Mouse (Mus musculus) brain, embryonic 14.5 days (tissue): ENCODE data around the gene Plekha8. TPM values are rescaled to one million over a fixed set of nuclear protein-coding genes. Genes with fewer than 3 reads are reported as not detected.
A peak's percentile ranks its signal among the peaks of the same experiment; 100 is the strongest.

Source experiments
- DNase-seq: peaks from one replicate; pipeline ENCODE4 v3.0.0-alpha.2; 2011; ENCODE audit warnings: low read depth
- CTCF ChIP-seq: fragments of 200-500 bp; IDR thresholded peaks from 2 replicates; pipeline ENCODE4 v1.5.1; 2012; ENCODE audit warnings: inconsistent platforms, mild to moderate bottlenecking, moderate library complexity, borderline replicate concordance; ENCODE audit not compliant: insufficient read depth, insufficient read length; ENCODE audit errors: extremely low read depth
- POLR2A ChIP-seq: fragments of 200-500 bp; IDR thresholded peaks from 2 replicates; pipeline ENCODE4 v1.6.1; 2012; ENCODE audit warnings: mild to moderate bottlenecking, inconsistent platforms, borderline replicate concordance; ENCODE audit not compliant: poor library complexity, insufficient read depth, insufficient read length, severe bottlenecking; ENCODE audit errors: extremely low read depth
- polyA plus RNA-seq: library from polyadenylated mRNA; depleted of rRNA; stranded (reverse); fragments of >200 nt; gene quantifications from 2 replicates; pipeline ENCODE4 v1.2.3, GENCODE M21; 2012

Plekha8 gene
- polyA plus RNA-seq, 1 experiment: 16.5 TPM

- DNase-seq: no peak
- TF ChIP-seq POLR2A (no peak), CTCF (no peak)
Measured at GRCm38 (mm10) chr6:54672901-54673300, 78.0 kb downstream of the Plekha8 start.

- DNase-seq: no peak
- TF ChIP-seq CTCF: no peak
- TF ChIP-seq POLR2A: no peak
Measured at GRCm38 (mm10) chr6:54679686-54680085, 84.8 kb downstream of the Plekha8 start.

GRCm38 (mm10) chr6:54680891-54681745, 86.2 kb downstream of the Plekha8 start, which contains the start of gene Mturn:
Gene Mturn, plus strand, starts transcription at chr6:54681624.
- peak; percentile 98 for DNase-seq
- TF ChIP-seq POLR2A: no peak

- DNase-seq: peak; percentile 66
- TF ChIP-seq POLR2A: peak; percentile 71; the same call in 1 of the 2 replicates
- TF ChIP-seq CTCF: no peak
Measured at GRCm38 (mm10) chr6:54681746-54682428, 87.0 kb downstream of the Plekha8 start.

GRCm38 (mm10) chr6:54684085-54684484, 89.2 kb downstream of the Plekha8 start:
- DNase-seq: no peak
- TF ChIP-seq CTCF: no peak
- TF ChIP-seq POLR2A: no peak

GRCm38 (mm10) chr6:54685103-54685502, 90.2 kb downstream of the Plekha8 start:
- DNase-seq: no peak
- TF ChIP-seq POLR2A: no peak
- no peak for TF ChIP-seq CTCF

- TF ChIP-seq CTCF: no peak
- no peak for TF ChIP-seq POLR2A
- no peak for DNase-seq
Measured at GRCm38 (mm10) chr6:54685716-54686395, 90.9 kb downstream of the Plekha8 start.

- no peak for TF ChIP-seq POLR2A
- no peak for TF ChIP-seq CTCF
- no peak for DNase-seq
Measured at GRCm38 (mm10) chr6:54686946-54687737, 92.2 kb downstream of the Plekha8 start.

GRCm38 (mm10) chr6:54688467-54689323, 93.8 kb downstream of the Plekha8 start:
- TF ChIP-seq CTCF: no peak
- TF ChIP-seq POLR2A: no peak
- no peak for DNase-seq

GRCm38 (mm10) chr6:54689686-54690085, 94.8 kb downstream of the Plekha8 start:
- TF ChIP-seq POLR2A (no peak), CTCF (no peak)
- no peak for DNase-seq

- DNase-seq: no peak
- no peak for TF ChIP-seq POLR2A
- no peak for TF ChIP-seq CTCF
Measured at GRCm38 (mm10) chr6:54690838-54691237, 95.9 kb downstream of the Plekha8 start.
